7 mouse cellular contexts compared by ENCODE assay signal in the genomic region with DNA sequence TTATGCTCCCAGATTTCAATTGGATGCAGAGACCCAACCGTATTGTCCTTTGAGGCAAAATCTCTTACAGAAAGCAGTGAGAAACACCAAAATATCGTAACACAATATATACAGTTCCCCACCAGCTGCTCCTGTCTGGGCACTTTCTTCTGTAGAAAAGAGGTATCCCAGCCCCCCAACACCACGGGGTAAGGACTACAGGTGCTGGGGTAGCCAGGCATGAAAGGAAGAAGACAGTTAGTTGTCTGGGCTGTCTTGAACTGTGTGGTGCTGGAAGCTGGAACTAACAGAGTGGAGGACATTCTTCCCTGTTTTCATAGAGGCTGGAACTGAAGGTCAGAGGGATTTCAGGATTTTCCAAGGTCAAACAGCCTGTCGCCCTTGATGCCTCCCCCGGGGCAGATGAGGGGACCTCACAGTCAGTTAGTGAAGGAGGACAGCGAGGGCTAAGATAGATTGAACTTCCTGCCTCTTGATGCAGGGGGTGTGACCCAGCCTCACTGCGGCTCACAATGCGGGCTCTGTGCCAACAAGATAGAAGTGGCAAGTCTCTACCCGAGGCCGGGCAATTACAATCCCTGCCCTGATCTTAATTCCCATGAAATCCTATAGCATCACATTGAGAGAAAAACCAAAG.
DNase-seq lines count a peak whose midpoint lies in the region.

No protein-coding gene starts in this region.

- DNase-seq in urinary bladder, postnatal 25 days (ENCODE audit: low spot score) = peak; percentile 44
- DNase-seq in urinary bladder, adult 2 months (ENCODE audit: low spot score) = no peak
- no peak for DNase-seq in embryonic facial prominence, embryonic 10.5 days (ENCODE audit: low spot score)
- peak; percentile 39 for DNase-seq in induced T-regulatory cell, adult 2 months (ENCODE audit: low read depth)
- DNase-seq in lung, postnatal 4 days = peak; percentile 63 to 67
- DNase-seq in thymus, postnatal 14 days = peak; percentile 75
- DNase-seq in gastrocnemius, adult 8-10 months (ENCODE audit: low spot score in 2 of 2) = no peak

- peak overlapping the region; percentile 31 for H3K27ac ChIP-seq in embryonic facial prominence, embryonic 10.5 days (replicated peaks)

- H3K4me1 ChIP-seq in embryonic facial prominence, embryonic 10.5 days = peaks cover 27% of the 10 kb centered on the region

- H3K27me3 ChIP-seq in embryonic facial prominence, embryonic 10.5 days (replicated peaks; ENCODE audit: low read depth, poor library complexity, severe bottlenecking) = no peaks in the 10 kb centered on the region

- no peak overlapping the region for H3K4me3 ChIP-seq in embryonic facial prominence, embryonic 10.5 days

- H3K9me3 ChIP-seq in embryonic facial prominence, embryonic 10.5 days = no peaks in the 10 kb centered on the region

- no peaks in the 10 kb centered on the region for H3K36me3 ChIP-seq in embryonic facial prominence, embryonic 10.5 days (replicated peaks)

- WGBS in embryonic facial prominence, embryonic 10.5 days = 55% methylated on average over 10 of the region's 10 CpGs

Comparison
In these comparisons a context has a peak if more than half of its experiments do, and no peak if none do; other contexts are left out.
1. DNase-seq: peak in urinary bladder, postnatal 25 days (single experiment), induced T-regulatory cell, adult 2 months (single experiment), lung, postnatal 4 days (2 of 2) and thymus, postnatal 14 days (single experiment); none in urinary bladder, adult 2 months (single experiment), embryonic facial prominence, embryonic 10.5 days (single experiment) and gastrocnemius, adult 8-10 months (0 of 2).